Mouse (Mus musculus) yolk sac, embryonic 10.5 days (tissue): ENCODE measurements around the gene Drosha.
"Not testable (repeated sequence)": the region's sequence is repeated elsewhere in the genome, so short reads cannot be mapped to it uniquely, and the experiment has no call there.

Source experiments
- DNase-seq: peaks from one replicate; pipeline ENCODE4 v3.0.0-alpha.2; 2017; ENCODE audit warnings: low spot score

Drosha gene

DNA sequence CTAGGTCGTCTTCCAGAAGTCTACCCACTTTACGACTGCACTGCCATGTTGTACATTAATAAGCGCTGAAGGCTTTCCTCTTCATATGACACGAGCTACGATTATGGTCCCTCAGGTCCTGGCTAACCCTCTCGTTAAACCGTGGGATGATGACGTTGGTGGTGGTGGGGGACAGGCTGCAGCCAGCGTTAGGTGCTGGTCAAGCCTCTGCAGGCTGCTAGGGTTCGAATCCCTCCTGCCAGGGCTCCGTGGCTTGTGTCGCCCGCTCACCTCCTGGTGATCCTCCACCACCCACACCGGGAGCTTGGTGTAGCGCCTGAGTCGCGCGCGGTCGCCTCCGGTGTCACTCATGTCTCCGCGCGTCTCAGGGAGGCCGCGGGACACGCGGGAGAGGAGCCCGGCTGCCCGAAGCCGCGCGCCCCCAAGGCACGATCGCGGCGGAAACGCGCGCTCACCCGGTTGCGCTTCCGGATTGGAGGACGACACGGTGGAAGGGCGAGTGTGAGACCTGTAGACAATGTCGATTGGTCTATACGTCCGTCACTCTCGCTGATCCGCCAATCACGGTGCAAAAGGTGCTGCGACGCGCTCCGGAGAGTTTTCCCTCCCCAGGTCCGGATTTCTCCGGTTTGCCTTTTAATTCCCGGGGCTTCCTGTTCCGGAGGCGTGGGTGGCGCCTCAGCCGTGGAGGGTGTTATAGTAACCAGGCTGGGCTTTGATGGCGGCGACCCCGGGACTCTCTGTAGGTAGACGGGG lies at the start of gene Drosha, which contains the start of gene 6030458C11Rik:
Gene Drosha (plus strand): TSS at position 619 of the 756 bp plus-strand sequence.
Gene 6030458C11Rik (minus strand): TSS at position 453 of the 756 bp plus-strand sequence.
- peak; percentile 98 for DNase-seq

DNA sequence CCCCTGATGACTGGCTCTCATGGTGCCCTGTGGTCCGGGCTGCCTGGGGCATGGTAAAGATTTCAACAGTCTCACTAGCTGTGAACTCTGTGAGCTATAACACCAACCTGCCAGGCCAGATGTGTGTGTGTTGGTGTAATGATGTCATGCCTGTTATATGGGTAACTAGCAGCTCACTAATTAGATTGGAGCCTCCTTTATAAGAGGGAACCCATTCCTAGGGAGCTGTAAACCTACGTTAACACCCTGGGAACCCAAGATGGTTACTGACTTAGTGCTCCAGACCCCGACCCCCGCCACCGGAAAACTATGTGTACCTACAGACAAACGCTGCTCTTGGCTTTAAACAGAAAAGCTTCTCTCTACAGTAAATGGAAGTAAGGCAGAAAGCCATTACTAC lies 43.3 kb upstream of the Drosha start:
- no peak for DNase-seq

DNA sequence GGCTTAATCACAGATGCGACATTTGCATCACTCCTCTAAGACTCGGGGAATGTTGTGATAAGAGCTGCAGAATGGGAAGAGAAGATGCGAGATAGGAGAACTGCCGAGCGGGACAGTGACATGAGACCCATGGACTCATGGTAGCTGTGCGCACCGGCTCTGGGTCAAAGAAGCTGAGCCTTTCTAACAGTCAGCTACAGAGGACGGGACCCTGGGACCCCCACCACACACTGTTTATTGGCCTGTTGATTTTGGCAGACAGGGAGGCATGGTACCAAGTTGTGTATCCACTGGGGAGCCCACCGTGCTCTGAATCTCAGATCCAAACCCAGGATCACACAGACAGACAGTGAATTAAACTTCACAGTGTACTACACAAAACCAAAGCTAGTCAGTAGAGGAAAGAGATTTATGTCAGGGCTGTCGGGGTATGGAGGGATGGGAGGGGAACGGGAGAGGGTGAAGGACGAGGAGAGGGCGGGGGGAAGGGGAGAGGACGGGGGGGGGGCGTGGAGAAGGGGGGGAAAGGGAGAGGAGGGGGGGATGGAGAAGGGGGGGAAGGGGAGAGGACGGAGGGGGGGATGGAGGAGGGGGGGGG lies 42.8 kb upstream of the Drosha start:
- DNase-seq = no peak

DNA sequence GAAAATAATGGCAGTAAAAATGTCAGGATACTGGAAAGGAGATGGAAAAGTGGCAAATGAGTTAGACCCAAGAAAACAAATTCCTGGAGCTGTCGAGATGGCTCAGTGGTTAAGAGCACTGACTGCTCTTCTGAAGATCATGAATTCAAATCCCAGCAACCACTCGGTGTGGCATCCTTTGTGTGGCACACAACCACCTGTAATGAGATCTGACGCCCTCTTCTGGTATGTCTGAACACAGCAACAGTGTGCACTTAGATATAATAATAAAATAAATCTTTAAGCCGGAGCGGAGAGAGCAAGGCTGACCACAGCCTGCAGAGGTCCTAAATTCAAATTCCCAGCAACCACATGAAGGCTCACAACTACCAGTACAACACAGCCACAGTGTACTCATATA lies 36.1 kb upstream of the Drosha start:
- DNase-seq = no peak

DNA sequence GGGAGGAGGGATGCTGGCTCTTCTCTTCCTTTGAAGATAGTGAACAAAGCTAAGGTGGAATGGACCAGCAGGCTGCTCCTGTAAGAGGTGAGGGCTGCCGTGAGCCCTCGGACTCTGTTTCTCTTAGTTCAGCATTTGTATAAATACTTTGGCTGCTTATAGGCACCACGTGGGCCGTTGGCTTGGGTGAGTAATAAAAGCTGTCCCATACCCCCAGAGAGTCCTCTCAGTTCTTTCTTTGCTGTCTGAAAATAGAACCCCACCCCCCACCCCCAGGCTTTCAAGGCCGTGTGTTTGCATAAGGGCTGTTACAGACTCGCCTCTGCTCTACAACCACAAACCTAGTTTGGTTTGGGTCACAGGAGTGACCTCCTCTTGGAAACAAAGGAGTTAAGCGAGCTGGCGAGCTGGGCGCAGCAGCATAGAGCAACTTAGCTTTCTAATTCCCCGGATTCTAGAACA lies 35.2 kb upstream of the Drosha start:
- peak; percentile 17 for DNase-seq

DNA sequence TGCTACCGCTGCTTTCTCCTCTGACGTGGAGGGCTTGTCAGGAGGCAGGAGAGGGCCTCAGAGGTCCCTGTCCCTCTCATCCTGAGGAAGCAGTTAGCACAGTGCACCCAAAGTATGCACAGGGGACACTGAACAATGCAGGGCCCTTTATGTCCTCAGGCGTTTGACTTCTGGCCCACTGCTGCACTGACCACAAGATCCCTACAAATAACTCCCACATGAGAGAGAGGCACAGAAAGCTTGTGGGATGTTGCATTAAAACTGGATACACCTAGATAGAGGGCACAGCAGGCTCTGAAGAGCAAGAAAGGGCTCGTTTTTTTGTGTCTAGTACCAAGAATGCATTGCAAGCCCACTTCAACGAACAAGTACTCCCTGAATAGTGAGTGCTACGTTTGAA lies 30.3 kb upstream of the Drosha start:
- DNase-seq = no peak

DNA sequence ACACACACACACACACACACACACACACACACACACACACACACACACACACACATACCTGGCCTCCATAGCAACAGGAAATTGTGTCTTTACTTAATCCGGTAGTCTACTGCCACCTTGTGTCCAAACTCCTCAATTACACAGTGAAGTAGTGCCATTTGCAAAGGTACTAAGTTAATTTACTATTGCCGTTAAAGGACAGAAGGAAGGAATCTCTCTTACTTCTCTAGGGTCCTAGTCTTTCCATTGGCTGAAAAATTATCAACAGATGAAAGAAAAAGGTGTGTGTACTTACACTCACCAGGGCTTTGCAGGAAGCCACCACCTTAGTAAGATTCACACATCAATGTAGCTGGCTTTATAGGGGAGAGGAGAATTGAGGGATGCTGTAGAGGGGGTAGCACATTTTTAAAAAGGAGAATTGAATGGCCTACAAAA lies 29.1 kb upstream of the Drosha start:
- DNase-seq = peak; percentile 50

DNA sequence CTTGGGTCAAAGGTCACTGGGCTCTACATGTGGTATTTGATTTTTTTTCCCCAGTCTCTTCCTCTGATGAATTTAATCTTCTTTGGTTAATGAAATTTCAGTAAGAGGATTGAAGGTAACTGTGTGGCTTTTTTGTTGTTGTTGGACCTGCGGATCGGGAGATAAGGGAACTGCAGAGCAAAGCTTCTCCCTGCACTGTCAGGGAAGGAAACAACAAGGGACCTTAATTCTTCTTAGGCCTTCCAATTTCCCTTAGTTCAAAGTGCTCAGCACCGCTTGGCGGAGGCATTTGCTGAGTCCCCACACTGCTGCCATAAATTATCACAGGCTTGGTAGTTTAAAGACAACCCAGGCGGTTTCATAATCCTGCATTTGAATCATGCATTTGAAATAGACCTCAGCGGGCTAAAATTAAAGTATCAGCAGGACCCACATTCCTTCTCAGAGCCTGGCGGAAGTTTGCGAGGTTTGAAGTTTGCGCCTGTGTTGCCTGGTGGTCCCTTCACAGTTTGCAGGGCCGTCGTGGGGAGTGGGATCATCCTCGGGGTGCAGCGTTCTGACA lies 28.6 kb upstream of the Drosha start:
- no peak for DNase-seq

DNA sequence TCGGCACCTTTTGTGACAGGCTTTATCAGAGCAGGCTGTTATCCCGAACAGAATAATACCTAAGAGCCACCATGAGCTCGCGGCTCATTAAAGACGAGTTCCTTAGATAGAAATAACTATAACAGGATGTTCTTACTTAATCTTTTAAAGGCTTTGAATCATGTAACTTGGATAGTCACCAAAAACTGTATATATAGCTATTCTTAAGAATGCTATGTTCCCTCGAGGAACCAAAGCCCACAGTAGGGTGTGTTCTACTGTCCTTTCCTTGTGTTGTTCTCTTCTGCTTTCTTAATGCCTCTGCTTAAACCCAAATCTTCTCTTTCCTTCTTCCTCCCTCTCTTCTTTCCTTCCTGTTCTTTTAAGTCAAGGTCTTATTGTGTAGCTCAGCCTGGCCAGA lies 26.6 kb upstream of the Drosha start:
- no peak for DNase-seq

DNA sequence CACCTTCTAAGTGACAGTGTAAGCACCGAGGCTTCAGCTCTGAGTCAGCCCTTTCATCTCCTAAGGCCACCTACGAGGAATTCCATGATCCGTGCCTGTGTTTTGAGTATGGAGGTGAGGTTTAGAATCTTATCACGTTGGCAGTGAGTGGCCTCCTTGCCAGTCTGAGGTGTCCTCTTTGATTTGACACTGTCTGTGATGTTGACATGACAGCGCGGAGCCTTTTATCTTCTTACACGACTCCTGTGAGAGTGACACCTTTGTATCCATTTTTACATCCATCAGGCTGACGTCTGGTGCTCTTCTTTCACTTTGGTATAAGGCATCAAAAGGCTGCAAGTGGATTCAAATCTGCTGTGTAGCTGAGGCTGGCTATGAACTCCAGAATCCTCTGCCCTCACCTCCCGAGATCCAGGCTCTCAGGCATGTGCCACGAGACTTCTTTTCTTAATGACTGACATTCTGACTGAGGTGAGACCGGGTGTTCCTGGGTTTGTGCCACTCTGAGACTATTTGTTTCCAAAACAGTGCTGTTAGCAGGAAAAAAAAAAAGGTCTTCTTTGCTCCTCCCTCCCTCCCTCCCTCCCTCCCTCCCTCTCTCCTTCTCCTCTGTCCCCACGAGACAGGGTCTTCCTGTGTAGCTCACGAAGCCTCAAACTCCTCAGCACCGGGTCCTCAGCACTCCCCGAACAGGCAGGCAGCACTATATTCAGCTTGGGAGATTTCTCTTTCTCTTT lies 24.0 kb upstream of the Drosha start:
- DNase-seq = no peak

DNA sequence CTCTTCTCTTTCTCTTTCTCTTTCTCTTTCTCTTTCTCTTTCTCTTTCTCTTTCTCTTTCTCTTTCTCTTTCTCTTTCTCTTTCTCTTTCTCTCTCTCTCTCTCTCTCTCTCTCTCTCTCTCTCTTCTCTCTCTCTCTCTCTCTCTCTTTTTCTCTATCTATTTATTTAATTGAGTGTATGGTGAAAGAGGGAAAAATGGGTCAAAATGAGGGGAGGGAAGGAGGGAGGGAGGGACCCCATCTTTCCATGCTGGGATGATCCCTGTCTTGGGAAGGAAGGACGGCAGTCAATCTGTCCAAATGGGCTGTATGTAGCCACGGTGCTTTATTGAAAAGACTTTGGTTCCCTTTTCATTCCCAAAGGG lies 23.5 kb upstream of the Drosha start:
- DNase-seq = not testable (repeated sequence)

DNA sequence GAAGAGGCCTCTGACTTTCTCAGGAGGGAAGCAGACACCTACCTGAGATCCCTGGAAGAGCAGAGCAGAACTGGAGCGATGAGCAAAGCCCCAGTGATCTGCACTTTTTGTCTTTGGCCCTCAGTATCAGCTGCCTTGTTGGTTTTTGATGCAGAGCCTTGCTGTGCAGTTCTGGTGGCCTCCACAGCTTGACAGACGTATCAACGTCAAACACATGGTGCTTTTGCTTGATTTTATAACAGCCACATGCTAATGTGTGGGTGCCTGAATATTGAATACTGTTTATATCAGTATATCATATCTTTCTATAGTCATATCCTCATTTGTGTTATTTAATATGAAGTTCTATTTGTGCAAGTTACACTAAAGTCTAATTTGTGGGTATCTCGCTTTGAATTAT lies 19.5 kb upstream of the Drosha start:
- no peak for DNase-seq

DNA sequence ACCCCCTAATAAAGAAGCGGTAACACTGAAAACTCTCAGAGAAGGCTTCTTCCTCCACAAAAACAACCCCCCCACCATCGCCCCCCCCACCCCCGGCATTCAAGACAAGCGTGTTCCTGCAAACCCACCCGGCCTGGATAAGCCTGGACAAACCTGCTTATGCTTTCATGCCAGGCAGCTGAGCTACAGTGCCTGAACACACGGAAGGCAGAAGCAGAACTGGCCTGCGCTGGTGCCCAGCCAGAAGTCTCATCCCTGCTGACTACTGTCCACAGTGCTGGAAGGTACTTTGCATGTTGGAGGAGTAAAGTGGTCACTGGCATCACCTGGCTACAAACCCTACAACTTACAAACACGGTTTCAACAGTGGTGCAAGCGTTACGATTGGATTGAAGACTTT lies 17.5 kb upstream of the Drosha start:
- DNase-seq = no peak

DNA sequence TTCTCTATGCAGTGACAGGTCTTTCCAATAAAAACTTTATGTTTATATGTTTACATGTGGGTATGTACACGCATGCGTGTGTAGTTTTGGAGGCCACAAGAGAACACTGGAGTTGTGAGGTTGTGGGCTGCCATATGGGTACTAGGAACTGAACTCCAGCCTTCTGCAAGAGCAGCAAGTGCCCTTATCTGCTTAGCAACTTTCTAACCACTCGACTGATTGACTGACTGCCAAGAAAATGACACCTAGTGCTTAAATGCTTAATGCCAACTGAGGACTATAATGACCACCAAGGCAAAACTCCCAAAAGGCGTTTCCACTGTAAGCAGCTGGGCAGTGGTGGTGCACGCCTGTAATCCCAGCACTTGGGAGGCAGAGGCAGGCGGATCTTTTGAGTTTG lies 15.3 kb upstream of the Drosha start:
- no peak for DNase-seq

DNA sequence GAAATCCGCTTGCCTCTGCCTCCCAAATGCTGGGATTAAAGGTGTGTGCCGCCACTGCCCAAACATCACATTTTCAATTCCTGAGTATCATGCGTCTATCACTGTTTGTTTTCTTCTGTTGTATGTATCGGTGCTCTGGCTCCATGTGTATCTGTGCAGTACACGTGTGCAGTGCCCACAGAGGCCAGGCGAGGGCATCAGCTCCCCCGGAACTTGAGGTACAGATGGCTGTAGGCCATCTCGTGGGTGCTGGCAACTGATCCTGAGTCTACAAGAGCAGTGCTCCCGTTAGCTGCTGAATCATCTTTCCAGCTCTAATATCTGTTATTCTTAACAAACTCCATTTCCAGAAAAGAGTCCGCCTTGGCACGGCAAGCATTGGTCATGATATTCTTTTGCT lies 12.0 kb upstream of the Drosha start:
- no peak for DNase-seq

DNA sequence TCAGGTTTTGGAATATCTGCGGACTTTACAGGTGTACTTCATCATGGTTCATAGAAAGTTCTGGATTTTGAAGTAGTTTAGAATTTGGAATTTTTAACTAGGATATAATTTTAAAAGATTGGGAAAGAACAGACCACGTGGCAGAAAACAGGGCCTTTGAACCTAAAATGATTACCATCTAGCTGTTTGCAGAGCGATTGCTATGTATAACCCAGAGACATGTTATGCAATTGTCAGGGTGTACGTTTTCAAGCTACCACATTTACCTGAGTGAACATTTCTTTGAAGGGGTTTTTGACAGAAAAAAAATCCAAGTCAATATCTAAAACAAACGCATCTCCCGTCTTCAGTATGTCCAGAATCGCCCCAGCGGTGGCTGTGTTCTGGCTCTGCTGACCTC lies 7.0 kb upstream of the Drosha start:
- no peak for DNase-seq

DNA sequence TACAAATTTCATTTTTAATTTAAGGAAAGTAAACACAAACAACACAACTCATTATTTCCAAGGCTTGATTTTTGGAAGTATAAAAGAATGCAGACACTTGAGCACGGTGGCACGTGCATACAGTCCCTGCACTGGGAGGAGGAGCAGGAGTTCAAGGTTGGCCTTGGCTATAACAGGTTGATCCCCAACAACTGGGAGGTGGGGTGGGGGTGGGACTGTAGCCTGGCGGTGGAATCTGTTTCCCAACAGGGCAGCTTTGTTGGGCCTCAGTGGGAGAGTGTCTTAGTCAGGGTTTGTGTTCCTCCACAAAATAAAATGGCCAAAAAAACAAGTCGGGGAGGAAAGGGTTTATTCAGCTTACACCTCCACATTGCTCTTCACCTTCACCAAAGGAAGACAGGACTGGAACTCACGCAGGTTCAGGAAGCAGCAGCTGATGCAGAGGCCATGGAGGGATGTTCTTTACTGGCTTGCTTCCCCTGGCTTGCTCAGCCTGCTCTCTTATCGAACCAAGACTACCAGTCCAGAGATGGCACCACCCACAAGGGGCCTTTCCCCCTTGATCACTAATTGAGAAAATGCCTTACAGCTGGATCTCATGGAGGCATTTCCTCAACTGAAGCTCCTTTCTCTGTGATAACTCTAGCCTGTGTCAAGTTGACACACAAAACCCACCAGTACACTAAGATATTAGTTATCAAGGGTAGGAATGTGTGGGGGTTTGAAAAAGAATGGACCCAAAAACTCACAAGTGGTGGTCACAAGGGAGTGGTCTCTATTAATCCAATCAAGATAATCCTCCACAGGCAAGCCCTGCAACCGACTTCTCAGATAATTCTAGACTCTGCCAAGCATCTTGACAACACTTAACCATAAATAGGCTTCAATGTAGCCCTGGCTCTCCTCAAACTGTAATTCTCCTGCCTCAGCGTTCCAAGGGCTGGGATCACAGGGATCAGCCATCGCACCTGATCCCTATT lies 1.9 kb upstream of the Drosha start:
- no peak for DNase-seq

DNA sequence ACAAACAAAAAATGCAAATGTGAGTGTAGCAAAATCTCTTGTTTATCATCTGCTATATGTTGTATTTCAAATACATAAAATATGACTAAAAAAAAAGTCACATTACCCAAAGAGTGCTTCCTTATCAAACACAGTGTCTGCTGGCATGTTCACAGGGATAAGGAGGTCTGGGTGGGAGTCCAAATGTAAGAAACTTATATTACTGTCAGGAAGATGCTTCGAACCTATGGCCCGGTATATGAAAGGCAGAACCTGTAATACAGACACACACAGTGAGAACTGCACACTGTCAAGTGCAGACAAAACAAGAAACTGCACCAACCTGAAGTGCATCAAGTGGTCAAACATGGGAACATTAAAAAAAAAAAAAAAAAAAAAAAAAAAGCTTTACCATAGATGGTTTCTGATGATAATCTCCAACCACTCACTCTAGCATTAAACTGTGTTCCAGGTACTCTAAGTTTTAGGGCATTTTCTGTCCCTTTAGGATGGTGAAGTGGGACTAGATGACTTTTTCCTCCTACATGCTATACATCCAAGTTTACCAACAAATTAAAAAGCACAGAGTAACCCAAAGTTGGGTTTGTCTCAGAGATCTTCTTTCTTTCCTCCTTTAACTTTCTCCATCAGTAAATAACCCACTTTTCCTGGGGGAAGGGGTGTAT lies 1.0 kb upstream of the Drosha start:
- no peak for DNase-seq

DNA sequence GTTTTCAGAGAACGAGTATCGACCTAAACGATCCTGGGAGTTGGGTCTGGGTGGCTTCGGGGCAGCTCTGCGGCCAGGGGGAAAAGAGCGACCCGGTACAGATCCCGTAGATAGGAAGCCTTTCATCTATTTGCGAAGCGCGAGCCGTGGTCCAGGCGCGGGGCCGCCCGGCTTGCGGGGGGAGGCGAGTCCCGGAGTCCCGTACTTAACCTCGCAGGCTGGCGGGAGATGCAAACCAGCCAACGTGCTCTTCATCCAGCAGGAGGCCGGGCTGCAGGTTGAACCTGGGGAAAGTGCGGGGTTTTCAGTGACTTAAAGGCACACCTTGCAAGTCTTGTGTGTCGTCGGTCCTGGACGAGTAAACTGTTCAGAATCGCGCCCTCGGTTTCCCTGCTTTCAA lies 350 bp downstream of the Drosha start:
- no peak for DNase-seq

DNA sequence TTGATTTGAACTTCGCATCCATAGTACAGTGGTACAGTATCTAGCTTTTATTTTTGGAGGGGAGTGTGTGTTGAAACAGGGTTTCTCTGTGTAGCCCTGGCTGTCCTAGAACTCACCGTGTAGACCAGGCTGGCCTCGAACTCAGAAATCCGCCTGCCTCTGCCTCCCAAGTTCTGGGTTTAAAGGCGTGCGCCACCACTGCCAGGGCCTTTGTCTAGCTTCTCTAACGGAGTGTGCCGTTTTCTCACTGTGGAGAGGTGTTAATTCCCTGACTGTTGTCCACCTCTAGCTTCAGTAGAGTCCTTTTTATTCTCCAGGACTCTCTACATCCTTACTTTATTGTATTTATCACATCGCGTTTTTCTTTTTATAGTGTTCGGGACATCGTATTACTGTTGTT lies 793 bp downstream of the Drosha start:
- DNase-seq = no peak

DNA sequence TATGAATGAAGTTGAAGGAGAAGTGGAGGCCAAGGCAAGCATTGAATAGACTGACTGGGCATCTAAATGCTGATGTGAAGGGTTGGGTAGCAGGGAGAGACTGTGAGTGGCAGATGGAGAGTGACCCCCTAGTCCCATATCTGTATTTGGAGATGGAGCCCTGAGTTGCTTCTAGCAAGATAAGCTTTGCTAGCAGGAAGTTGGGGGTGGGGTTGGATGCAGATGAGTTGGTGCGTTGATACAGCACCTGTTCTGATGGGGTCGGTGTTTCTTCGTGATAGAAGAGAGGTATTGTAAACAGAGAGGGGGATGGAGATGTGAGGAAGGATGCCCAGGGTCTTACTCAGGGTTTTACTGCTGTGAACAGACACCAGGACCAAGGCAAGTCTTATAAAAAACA lies 5.3 kb downstream of the Drosha start:
- no peak for DNase-seq
